ENCODE assay signal across 8 mouse cellular contexts in the genomic region with DNA sequence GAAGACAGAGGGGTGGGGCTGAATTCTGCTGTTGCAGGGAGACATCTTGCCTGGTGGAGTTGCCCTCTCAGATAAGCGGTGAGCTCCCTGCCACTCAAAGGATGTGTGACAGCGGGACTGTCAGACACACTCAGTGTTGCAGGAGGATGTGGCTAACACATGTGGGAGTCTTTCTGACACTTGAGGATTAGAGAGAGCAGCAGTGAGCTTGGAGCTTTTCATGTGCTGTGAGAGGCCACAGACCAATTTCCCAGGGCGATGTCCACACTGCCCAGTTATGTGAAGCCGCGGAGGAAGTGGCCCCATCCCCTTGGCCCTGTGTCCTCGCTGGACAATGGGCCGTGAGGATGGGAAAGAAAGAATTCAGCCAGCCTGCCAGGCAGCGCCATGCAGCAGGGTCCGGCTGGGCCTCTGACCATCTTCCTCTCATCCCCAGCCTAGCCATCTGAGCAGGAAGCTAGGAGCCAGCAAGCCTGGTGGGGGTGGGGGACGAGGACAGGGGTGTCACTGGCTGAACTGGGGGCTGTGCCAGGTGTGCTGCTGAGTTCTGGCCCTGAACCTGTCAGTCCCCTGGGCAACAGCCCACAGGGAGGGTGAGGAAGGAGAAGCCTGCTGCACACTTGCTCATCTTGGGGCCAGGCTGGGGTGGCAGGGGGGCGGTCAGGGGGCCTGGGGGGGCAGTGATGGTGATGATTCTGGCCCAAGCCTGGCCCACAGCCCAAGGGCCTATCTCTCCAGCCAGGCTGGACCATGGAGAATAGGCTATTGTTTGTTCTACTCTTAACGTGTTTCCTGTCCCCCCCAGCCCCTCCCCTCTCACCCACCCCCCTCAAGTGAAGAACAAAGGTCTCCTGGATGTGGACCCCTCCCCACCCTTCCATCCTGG. TPM values are rescaled to one million over a fixed set of nuclear protein-coding genes. Genes with fewer than 3 reads are reported as not detected.
DNase-seq lines count a peak whose midpoint lies in the region; ATAC-seq and TF ChIP-seq lines count a peak whose summit lies in the region.

No protein-coding gene starts in this region.

- peak overlapping the region; percentile 59 for H3K27ac ChIP-seq in forebrain, postnatal 0 days (ENCODE audit: low read depth, low read length)
- no peak overlapping the region for H3K27ac ChIP-seq in liver, embryonic 14.5 days

- TF ChIP-seq EP300 in liver, embryonic 14.5 days (IDR thresholded peaks at IDR 0.05; ENCODE audit: low read depth), result no peak

- H3K4me3 ChIP-seq in forebrain, postnatal 0 days (ENCODE audit: low read depth, low read length), result no peak overlapping the region
- H3K4me3 ChIP-seq in liver, embryonic 14.5 days (ENCODE audit: insufficient read depth in 1 of 2, low read depth in 2 of 2, low read length in 2 of 2), result no peak overlapping the region

- WGBS in forebrain, postnatal 0 days, result 14% methylated on average over 12 of the region's 12 CpGs
- 4% methylated on average over 12 of the region's 12 CpGs for WGBS in liver, embryonic 14.5 days (ENCODE audit: insufficient replicate concordance)

- no peak for TF ChIP-seq CTCF in forebrain, postnatal 0 days (IDR thresholded peaks at IDR 0.05; ENCODE audit: low read depth)
- TF ChIP-seq CTCF in liver, embryonic 14.5 days (IDR thresholded peaks at IDR 0.05; ENCODE audit: low read depth), result no peak

- H3K4me1 ChIP-seq in forebrain, postnatal 0 days (ENCODE audit: insufficient read depth), result peaks cover 8% of the 10 kb centered on the region; the same call in 1 of the 2 replicates
- H3K4me1 ChIP-seq in liver, embryonic 14.5 days (replicated peaks; ENCODE audit: control insufficient read depth in 2 of 2, insufficient read depth in 2 of 2, low read length in 1 of 2), result peaks cover 12 to 23% of the 10 kb centered on the region in 2 experiments

- ATAC-seq in forebrain, postnatal 0 days, result peak; percentile 8; the same call in 1 of the 2 replicates
- peak; percentile 52; the same call in 1 of the 2 replicates for ATAC-seq in liver, embryonic 14.5 days (ENCODE audit: insufficient read depth)

- no peaks in the 10 kb centered on the region for H3K9me3 ChIP-seq in forebrain, postnatal 0 days (ENCODE audit: low read length)
- H3K9me3 ChIP-seq in liver, embryonic 14.5 days (ENCODE audit: control insufficient read depth, low read length), result no peaks in the 10 kb centered on the region

- H3K27me3 ChIP-seq in forebrain, postnatal 0 days (ENCODE audit: insufficient read depth, low read length), result no peaks in the 10 kb centered on the region
- no peaks in the 10 kb centered on the region for H3K27me3 ChIP-seq in liver, embryonic 14.5 days (ENCODE audit: control insufficient read depth, insufficient read depth, low read length)

- no peak overlapping the region for H3K9ac ChIP-seq in forebrain, postnatal 0 days
- H3K9ac ChIP-seq in liver, embryonic 14.5 days (replicated peaks), result no peak overlapping the region

- H3K36me3 ChIP-seq in forebrain, postnatal 0 days (ENCODE audit: insufficient read depth), result no peaks in the 10 kb centered on the region
- no peaks in the 10 kb centered on the region for H3K36me3 ChIP-seq in liver, embryonic 14.5 days (replicated peaks; ENCODE audit: control insufficient read depth, insufficient read depth, low read depth)

- H3K4me2 ChIP-seq in forebrain, postnatal 0 days (ENCODE audit: low read depth), result no peak overlapping the region
- H3K4me2 ChIP-seq in liver, embryonic 14.5 days (ENCODE audit: low read depth), result no peak overlapping the region

- DNase-seq in Muller cell, postnatal 12 days (ENCODE audit: inconsistent ontology term), result peak; percentile 96
- DNase-seq in c-Kit-positive CD71-negative TER-119-negative erythroid progenitor cells, embryonic 14.5 days (ENCODE audit: low read depth), result peak; percentile 46
- DNase-seq in forebrain, postnatal 0 days, result no peak
- peak; percentile 79 for DNase-seq in induced T-regulatory cell, adult 2 months (ENCODE audit: low read depth)
- DNase-seq in liver, embryonic 14.5 days (ENCODE audit: low read depth in 3 of 3, low spot score in 3 of 3), result peak; percentile 39 to 47 (median 41)
- DNase-seq in naive thymus-derived CD4-positive, alpha-beta T cell, adult 2 months (ENCODE audit: low read depth), result peak; percentile 79
- no peak for DNase-seq in right cerebral cortex, postnatal 14 days
- no peak for DNase-seq in urinary bladder, postnatal 25 days (ENCODE audit: low spot score)

RNA-seq across cellular contexts. Expression of gene Cdc42ep1, which starts 7.0 kb away (rescaled TPM):
- total RNA-seq in forebrain, postnatal 0 days (2014; rRNA removed), result 8.3 and 8.6 TPM in 2 replicates
- polyA plus RNA-seq in forebrain, postnatal 0 days (2015; fragmentation: Nextera tagmentation; extraction: Ambion mirVana), result 10.6 and 13.5 TPM in 2 replicates
- 8.1 and 10.1 TPM in 2 replicates for polyA plus RNA-seq in liver, embryonic 14.5 days (2012; rRNA removed)
- polyA plus RNA-seq in liver, embryonic 14.5 days (2014; fragmentation: Nextera tagmentation; extraction: Ambion mirVana), result 7.8 and 8.6 TPM in 2 replicates

RNA-seq across cellular contexts. Expression of gene Lgals2, which starts 19.9 kb away (rescaled TPM):
- total RNA-seq in forebrain, postnatal 0 days (2014; rRNA removed), result not detected in 2 replicates
- 0.52 TPM in 1 of 2 replicates, not detected in the other for polyA plus RNA-seq in forebrain, postnatal 0 days (2015; fragmentation: Nextera tagmentation; extraction: Ambion mirVana)
- polyA plus RNA-seq in liver, embryonic 14.5 days (2012; rRNA removed), result 8.7 and 9.8 TPM in 2 replicates
- 14.0 and 15.0 TPM in 2 replicates for polyA plus RNA-seq in liver, embryonic 14.5 days (2014; fragmentation: Nextera tagmentation; extraction: Ambion mirVana)

RNA-seq across cellular contexts. Expression of gene Card10, which starts 32.6 kb away (rescaled TPM):
- total RNA-seq in forebrain, postnatal 0 days (2014; rRNA removed), result 0.57 and 0.77 TPM in 2 replicates
- polyA plus RNA-seq in forebrain, postnatal 0 days (2015; fragmentation: Nextera tagmentation; extraction: Ambion mirVana), result 1.2 and 1.7 TPM in 2 replicates
- 2.2 and 2.5 TPM in 2 replicates for polyA plus RNA-seq in liver, embryonic 14.5 days (2012; rRNA removed)
- 1.1 and 1.3 TPM in 2 replicates for polyA plus RNA-seq in liver, embryonic 14.5 days (2014; fragmentation: Nextera tagmentation; extraction: Ambion mirVana)

RNA-seq across cellular contexts. Expression of gene Gga1, which starts 41.5 kb away (rescaled TPM):
- 37.0 and 42.9 TPM in 2 replicates for total RNA-seq in forebrain, postnatal 0 days (2014; rRNA removed)
- polyA plus RNA-seq in forebrain, postnatal 0 days (2015; fragmentation: Nextera tagmentation; extraction: Ambion mirVana), result 54.8 and 55.7 TPM in 2 replicates
- polyA plus RNA-seq in liver, embryonic 14.5 days (2012; rRNA removed), result 16.6 and 19.1 TPM in 2 replicates
- polyA plus RNA-seq in liver, embryonic 14.5 days (2014; fragmentation: Nextera tagmentation; extraction: Ambion mirVana), result 13.6 and 15.6 TPM in 2 replicates

Comparison
In these comparisons a context has a peak if more than half of its experiments do, and no peak if none do; other contexts are left out.
1. DNase-seq: peak in Muller cell, postnatal 12 days (single experiment), c-Kit-positive CD71-negative TER-119-negative erythroid progenitor cells, embryonic 14.5 days (single experiment), induced T-regulatory cell, adult 2 months (single experiment), liver, embryonic 14.5 days (3 of 3) and naive thymus-derived CD4-positive, alpha-beta T cell, adult 2 months (single experiment); none in forebrain, postnatal 0 days (single experiment), right cerebral cortex, postnatal 14 days (single experiment) and urinary bladder, postnatal 25 days (single experiment).